Mouse (Mus musculus) urinary bladder, postnatal 10 days (tissue): ENCODE measurements around the gene AY761185.
"Not testable (repeated sequence)": the region's sequence is repeated elsewhere in the genome, so short reads cannot be mapped to it uniquely, and the experiment has no call there.

Experiments
- DNase-seq: peaks from one replicate; pipeline ENCODE4 v3.0.0; 2022; ENCODE audit warnings: low spot score

AY761185 gene

DNA sequence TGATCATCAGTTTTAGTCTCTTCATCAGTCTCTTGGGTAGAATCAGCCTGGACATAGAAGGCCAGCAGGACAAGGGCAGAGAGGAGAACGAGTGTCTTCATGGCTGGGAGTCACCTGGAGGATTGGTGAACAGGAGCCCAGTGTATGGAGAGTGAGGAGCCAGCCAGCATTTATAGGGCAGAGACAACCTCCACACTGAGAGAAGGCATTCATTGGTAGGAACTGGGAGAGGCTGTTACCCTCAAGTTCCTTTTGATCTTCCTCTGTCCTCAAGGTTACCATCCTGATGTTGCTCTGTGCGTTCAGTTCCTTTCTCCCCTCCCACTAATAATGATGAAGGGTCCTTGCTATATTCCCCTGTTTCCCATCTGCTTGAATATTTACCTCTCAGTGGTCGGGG is at the start of gene AY761185:
AY761185 (minus strand) TSS at position 101 of the 400 bp plus-strand sequence.
- DNase-seq, result no peak

GRCm38 (mm10) chr8:20994042-20994441 is 49.5 kb upstream of the AY761185 start:
- not testable (repeated sequence) for DNase-seq

GRCm38 (mm10) chr8:20979846-20980245 is 35.3 kb upstream of the AY761185 start:
- no peak for DNase-seq

GRCm38 (mm10) chr8:20964531-20964930 is 20.0 kb upstream of the AY761185 start:
- DNase-seq, result no peak

DNA sequence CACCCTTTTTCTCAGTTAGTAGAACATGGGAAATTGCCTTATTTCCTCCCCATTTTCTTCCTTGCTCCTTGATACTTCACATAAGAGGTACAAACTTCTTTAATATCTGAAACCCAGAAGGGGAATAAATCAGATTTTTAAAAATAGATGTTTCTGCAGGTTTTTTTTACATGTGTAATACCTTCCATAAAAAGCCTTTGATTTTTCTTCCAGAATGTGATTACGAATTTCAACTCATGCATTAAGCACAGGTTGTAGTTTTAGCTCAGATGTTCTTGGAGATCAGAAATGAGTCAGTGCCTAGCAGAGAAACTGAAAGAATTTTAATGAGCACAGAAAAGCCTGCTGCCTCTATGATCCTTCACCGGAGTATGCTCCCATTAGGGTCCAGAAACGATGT is 22.5 kb downstream of the AY761185 start, which contains the start of gene Gm6040:
Gm6040 (minus strand) TSS at position 101 of the 400 bp plus-strand sequence.
- no peak for DNase-seq

GRCm38 (mm10) chr8:20912288-20912687 is 32.2 kb downstream of the AY761185 start:
- no peak for DNase-seq

DNA sequence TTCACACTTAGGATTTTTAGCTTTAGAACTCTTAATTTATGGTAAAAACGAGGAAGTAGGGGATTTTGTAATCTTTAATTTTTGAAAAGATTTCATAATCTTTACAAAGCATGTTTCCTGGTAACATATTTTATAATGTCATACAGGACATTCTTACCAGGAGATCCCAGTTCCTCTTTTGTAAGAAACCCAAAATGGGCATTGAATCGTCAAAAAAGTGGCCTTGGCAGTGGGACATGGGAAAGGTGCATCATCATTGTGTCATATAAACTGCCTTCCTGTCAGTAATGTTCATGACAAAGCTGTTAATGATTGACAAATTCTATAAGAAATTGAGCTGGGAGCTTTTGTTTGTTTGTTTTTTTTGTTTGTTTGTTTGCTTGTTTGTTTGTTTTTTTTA is 36.3 kb downstream of the AY761185 start:
- DNase-seq, result no peak

DNA sequence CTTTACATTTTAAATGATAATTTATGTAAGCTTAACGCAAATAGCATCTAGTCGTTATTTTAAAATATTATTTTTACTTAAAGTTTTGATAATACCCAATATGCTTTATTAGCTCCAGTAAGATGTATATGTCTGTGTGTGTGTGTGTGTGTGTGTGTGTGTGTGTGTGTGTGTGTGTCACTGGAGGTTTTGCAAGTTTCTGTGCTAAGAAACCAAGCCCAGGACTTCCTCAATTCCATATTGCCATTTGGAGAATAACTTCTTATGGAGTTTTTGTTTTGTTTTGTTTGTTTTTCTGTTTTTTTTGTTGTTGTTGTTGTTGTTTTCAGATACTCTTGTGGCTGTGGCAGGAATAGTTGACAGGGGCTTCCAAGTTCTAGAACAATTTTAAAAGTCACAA is 37.4 kb downstream of the AY761185 start:
- no peak for DNase-seq

DNA sequence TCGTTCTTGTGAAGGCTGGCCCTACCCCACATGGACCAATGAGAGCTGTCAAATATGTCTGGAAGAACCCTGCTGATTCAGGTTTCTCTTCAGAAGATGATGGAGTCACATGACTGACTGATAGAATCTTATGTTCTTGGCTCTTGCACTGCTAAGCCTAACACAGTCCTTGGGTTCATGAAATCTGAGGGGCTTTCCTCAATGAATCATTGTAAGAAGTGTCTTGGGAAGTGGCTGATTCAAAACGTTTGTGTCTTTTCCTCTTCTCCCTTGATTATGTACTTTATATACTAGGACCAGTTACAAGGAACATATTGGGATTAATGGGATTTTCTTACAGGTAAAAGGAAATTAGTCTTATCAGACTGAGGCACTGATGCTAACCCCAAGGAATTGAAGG is 42.0 kb downstream of the AY761185 start, which contains the start of gene Gm15056:
Gm15056 (minus strand) TSS at position 101 of the 400 bp plus-strand sequence.
- no peak for DNase-seq
